Mouse (Mus musculus): ENCODE data around the gene Polr1d.

The Polr1d gene

DNA sequence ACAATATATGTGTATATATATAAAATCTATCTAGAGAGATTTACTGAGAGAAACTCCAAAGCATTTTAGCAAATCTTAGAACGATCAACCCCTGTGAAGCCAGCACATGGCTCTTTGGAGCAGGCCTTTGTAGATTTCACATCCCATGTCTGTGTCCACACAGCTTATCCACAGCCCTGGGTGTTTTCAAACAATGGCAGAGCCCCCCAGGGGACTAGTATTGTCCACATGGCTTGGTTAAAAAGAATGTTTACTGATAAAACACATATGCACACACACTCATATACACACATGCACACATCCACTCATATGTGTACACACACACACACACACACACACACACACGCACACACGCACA, 58.2 kb downstream of the Polr1d start:
- DNase-seq (ENCODE audit: low spot score in 2 of 2) = no peak

DNA sequence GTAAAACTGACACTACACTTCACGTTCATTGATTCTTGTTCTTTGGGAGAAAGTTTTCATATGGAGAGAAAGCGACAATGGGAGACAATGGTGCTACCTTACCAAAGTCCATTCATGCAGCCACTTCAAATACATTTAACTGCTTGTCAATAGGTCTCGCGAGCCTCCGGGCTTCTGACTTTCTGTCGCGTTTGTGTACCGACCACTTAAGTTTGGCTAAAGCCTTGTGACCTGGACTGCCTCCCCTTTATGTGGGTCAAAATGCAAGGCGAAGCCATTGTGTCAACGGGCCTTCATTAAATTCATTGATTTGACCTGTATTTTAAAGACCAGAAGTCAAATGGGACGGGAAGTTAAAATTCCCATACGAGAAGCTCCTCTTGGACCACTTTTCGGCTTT, 59.1 kb downstream of the Polr1d start:
- no peak for DNase-seq (ENCODE audit: low spot score in 2 of 2)

DNA sequence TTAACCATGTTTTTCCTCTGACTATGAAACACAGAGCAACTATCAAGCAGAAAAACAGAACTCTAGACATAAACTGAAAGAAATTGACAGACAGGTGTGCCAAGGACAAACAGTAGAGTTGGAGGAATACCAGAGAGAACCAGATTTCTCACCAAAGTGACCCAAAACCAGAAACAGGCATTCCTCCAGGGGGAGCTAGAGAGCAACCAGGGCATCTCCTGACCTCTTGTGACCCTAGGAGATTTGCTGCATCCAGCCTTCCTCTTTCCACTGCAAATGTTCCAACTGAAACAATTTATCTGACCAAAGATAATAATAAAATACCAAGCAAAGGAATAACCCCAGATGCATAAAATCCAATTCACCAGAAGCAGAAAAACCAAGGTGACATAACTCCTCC, 70.5 kb downstream of the Polr1d start:
- DNase-seq (ENCODE audit: low spot score in 2 of 2) = no peak

DNA sequence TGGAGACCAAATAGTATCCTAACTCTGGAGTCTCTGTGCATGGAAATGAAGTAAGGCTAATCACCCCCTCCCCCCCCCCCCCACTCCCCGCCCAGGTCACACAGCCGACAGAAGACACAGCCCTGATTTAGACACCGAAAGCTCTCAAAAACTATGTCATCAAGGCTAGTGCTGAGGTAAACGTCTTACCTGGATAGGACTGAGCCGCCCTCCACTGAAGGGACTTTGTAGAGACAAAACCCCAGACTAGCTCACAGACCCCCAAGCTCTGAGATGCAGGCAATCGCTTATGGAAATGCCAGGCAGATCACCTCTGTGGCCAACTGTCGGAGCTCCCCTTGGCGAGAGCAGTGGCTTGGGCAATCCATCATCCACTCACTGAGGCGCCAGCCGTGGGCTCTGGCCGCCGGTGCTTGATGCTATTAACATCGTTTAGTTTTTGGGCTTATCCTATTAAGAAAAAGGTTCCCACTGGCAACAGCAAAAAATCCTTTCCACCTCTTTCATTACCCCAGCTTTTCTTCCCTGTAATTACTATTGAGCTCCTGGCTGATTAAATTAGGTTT, 78.0 kb downstream of the Polr1d start:
- peak in 1 of 2 experiments; percentile 26 for DNase-seq (ENCODE audit: low spot score in 2 of 2)

DNA sequence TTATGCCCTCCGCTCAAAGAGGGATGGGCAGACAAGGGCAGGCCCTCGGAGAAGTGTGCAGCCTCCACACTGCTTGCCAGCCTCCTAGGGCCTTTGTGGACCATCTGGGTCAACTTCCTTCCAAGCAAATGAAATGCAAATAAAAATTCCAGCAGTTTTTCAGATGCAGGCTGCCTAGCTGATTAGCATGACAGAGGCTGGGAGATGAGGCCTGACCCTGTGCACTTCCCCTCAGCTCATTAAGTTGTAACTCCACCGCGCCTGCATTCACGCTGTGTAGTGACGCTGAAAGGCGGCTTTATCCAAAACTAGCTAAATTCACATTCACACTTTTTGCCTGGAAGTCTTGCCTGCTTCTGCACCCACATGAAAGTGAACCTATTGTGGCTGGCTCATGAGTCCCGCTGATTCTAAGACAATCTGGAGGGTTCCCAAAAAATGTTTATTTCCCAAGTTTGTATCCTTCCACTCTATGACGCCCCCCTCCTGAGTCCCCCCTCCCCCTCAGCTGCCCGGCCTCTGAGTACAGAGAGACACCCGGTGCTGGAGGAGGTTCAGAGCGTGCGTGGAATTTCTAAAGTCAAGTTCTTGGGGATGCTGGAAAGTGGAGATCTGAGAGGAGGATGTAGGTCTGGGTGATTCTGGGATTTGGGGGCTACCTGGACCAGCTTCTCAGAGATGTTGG, 78.7 kb downstream of the Polr1d start:
- peak; percentile 47 to 50 for DNase-seq (ENCODE audit: low spot score in 2 of 2)

DNA sequence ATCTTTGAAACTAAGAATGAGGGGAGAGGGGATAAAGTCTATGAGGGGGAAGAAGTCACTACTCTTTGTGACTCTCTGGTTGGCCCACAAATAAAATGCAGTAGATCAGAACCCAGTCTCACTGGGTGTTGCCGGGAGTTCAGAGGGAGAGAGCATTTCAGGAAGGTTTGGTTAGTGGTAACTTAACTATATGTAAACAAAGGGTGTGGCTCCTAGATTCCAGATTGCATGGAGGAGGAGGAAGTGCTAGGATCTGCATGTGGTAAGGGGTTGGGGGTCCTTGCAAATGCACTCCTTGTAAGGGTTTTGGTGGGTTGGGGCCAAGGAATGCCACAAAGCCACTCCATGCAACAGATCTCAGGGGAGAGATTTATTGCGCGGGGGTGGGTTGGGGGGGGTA, 79.5 kb downstream of the Polr1d start:
- no peak for DNase-seq (ENCODE audit: low spot score in 2 of 2)

DNA sequence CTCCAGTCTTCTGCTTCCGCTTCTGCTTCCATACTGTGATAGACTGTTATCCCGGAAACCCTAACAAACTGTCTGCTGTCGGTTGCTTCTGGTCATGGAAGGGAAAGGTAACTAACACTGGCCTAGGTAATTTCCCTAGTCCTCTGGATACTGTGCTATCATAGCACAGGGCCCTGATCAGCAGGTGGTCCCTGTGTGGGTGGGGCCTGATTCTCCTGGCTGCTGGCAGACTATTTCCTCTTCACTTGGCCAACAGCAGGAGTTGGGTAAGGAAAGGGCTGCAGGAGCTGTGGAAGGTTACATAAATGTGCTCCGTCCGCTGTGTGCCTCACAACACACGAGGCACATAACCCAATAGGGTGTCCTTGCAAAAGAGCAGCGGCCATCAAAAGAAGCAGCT, 80.6 kb downstream of the Polr1d start:
- no peak for DNase-seq (ENCODE audit: low spot score in 2 of 2)

DNA sequence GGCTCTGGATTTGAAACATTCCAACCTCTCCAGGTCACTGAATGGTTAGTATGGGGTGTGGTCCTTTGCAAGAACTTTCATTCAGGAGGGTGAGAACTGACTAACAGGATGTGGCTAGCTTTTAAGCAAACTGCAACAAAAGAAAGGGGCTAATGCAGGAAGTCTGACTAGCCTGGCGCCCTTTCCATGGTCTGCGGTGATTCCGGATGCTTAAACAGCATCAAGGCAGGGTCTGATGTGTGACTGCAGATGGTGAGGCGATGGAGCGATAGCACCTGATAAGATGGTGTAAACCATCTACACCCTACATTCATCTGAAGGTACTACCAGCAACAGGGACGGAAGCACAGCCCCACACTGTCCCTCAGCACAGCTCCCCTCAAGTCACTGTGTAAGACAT, 82.5 kb downstream of the Polr1d start:
- DNase-seq (ENCODE audit: low spot score in 2 of 2) = no peak

DNA sequence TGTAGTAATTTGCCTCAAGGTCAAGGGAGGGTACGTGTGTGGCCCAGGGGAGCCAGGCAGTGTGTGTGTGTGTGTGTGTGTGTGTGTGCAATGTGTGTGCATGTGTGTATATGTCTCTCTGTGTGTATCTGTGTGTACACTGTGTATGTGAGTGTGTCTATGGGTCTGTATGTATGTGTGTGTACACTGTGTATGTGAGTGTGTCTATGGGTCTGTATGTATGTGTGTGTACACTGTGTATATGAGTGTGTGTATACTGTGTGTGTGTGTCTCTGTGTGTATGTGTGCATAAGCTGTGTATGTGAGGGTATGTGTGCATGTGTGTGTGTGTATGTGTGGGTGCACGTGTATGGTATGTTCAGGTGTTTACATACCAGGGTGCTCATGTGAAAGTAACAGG, 82.9 kb downstream of the Polr1d start:
- no peak for DNase-seq (ENCODE audit: low spot score in 2 of 2)

Measured in right cerebral cortex, postnatal 10 days (tissue).